Mouse (Mus musculus) cerebellum, adult 2 months (tissue): Measurements from ENCODE around the gene Ykt6. TPM values are rescaled to one million over a fixed set of nuclear protein-coding genes. Genes with fewer than 3 reads are reported as not detected.
A peak's percentile ranks its signal among the peaks of the same experiment; 100 is the strongest.
"Not testable (repeated sequence)": the region's sequence is repeated elsewhere in the genome, so short reads cannot be mapped to it uniquely, and the experiment has no call there.

Experiments used
- DNase-seq, 2 experiments: peaks; one replicate each; pipeline ENCODE4 v3.0.0; 2021
- H3K27ac ChIP-seq: fragments of 200-500 bp; 2 replicates; pipeline ENCODE4 v1.5.1; 2012; ENCODE audit warnings: low read length, control low read depth, inconsistent platforms; ENCODE audit not compliant: insufficient read depth
- H3K27me3 ChIP-seq: fragments of 200-500 bp; 2 replicates; pipeline ENCODE4 v1.6.1; 2012; ENCODE audit warnings: inconsistent platforms, mild to moderate bottlenecking, low read length, moderate library complexity; ENCODE audit not compliant: control insufficient read depth, insufficient read depth
- H3K4me1 ChIP-seq: fragments of 200-500 bp; 2 replicates; pipeline ENCODE4 v1.6.1; 2011; ENCODE audit warnings: low read length; ENCODE audit not compliant: control insufficient read depth, insufficient read depth
- H3K4me3 ChIP-seq: fragments of 200-500 bp; replicated peaks from 2 replicates; pipeline ENCODE3; 2011; ENCODE audit warnings: mild to moderate bottlenecking, low read depth, low read length, control low read depth; ENCODE audit not compliant: insufficient read depth
- CTCF ChIP-seq: fragments of 200-500 bp; IDR thresholded peaks from 2 replicates; pipeline ENCODE4 v1.5.1; 2011; ENCODE audit warnings: low read depth, mild to moderate bottlenecking, control low read depth, low read length, moderate library complexity, borderline replicate concordance; ENCODE audit not compliant: insufficient read depth
- POLR2A ChIP-seq: fragments of 200-500 bp; IDR thresholded peaks from 2 replicates; pipeline ENCODE4 v1.6.1; 2011; ENCODE audit warnings: low read length, control low read depth, borderline replicate concordance; ENCODE audit not compliant: insufficient read depth
- WGBS: fragments of 180-500 bp; shearing (Covaris S2); methylation state at CpG from one replicate; pipeline ENCODE4 v1.1.7; 2018; 5-methylcytosine and 5-hydroxymethylcytosine counted together
- polyA plus RNA-seq: library from polyadenylated mRNA; depleted of rRNA; stranded (reverse); fragments of >200 nt; gene quantifications from 2 replicates; pipeline ENCODE4 v1.2.3, GENCODE M21; 2012

The Ykt6 gene
- polyA plus RNA-seq, 1 experiment: 54.9 TPM

- peak; percentile 49 to 62 for DNase-seq
- 25% methylated on average over 5 of the region's 5 CpGs for WGBS
- Histone ChIP-seq H3K4me1 (peaks cover 22% of the 10 kb centered on the region), H3K27me3 (no peaks in the 10 kb centered on the region), H3K4me3 (no peak overlapping the region), H3K27ac (no peak overlapping the region)
- no peak for TF ChIP-seq POLR2A
- no peak for TF ChIP-seq CTCF
These were observed 39.9 kb upstream of the Ykt6 start for GRCm38 (mm10) chr11:5915429-5916177.

- no peak overlapping the region for H3K27ac ChIP-seq
- DNase-seq: peak; percentile 57 to 70
- 35% methylated on average over 8 of the region's 8 CpGs for WGBS
- no peaks in the 10 kb centered on the region for H3K27me3 ChIP-seq
- peak overlapping the region; percentile 27 for H3K4me3 ChIP-seq
- H3K4me1 ChIP-seq: peaks cover 22% of the 10 kb centered on the region
- no peak for TF ChIP-seq POLR2A
- no peak for TF ChIP-seq CTCF
These were observed 39.3 kb upstream of the Ykt6 start for GRCm38 (mm10) chr11:5916178-5916548.

GRCm38 (mm10) chr11:5918111-5918510 is 37.4 kb upstream of the Ykt6 start:
- DNase-seq: no peak
- Histone ChIP-seq H3K4me1 (peaks cover 17% of the 10 kb centered on the region), H3K27ac (no peak overlapping the region), H3K4me3 (no peak overlapping the region), H3K27me3 (no peaks in the 10 kb centered on the region)
- TF ChIP-seq POLR2A: no peak
- TF ChIP-seq CTCF: no peak
- 74% methylated on average over 2 of the region's 2 CpGs for WGBS

- WGBS: 96% methylated on average over 4 of the region's 4 CpGs
- TF ChIP-seq POLR2A (no peak), CTCF (no peak)
These were observed 35.9 kb upstream of the Ykt6 start for GRCm38 (mm10) chr11:5919606-5920005.

GRCm38 (mm10) chr11:5920323-5920960 is 35.1 kb upstream of the Ykt6 start:
- Histone ChIP-seq H3K4me3 (no peak overlapping the region), H3K27me3 (no peaks in the 10 kb centered on the region), H3K4me1 (peaks cover 12% of the 10 kb centered on the region), H3K27ac (no peak overlapping the region)
- WGBS: 48% methylated on average over 17 of the region's 17 CpGs
- no peak for DNase-seq
- TF ChIP-seq POLR2A (no peak), CTCF (no peak)

More at GRCm38 (mm10) chr11:5919606-5920005, 35.9 kb upstream of the Ykt6 start:
- Histone ChIP-seq H3K4me3 (no peak overlapping the region), H3K4me1 (peaks cover 16% of the 10 kb centered on the region), H3K27me3 (no peaks in the 10 kb centered on the region), H3K27ac (no peak overlapping the region)
- no peak for DNase-seq

GRCm38 (mm10) chr11:5924699-5925098 is 30.8 kb upstream of the Ykt6 start:
- no peaks in the 10 kb centered on the region for H3K27me3 ChIP-seq
- WGBS: 67% methylated on average over 8 of the region's 8 CpGs
- no peaks in the 10 kb centered on the region for H3K4me1 ChIP-seq
- no peak for TF ChIP-seq POLR2A
- H3K4me3 ChIP-seq: no peak overlapping the region
- H3K27ac ChIP-seq: no peak overlapping the region
- no peak for DNase-seq

- H3K27me3 ChIP-seq: no peaks in the 10 kb centered on the region
These were observed 28.7 kb upstream of the Ykt6 start for GRCm38 (mm10) chr11:5926696-5927220.

GRCm38 (mm10) chr11:5930578-5930977 is 24.9 kb upstream of the Ykt6 start:
- H3K27ac ChIP-seq: no peak overlapping the region
- H3K4me1 ChIP-seq: no peaks in the 10 kb centered on the region
- no peaks in the 10 kb centered on the region for H3K27me3 ChIP-seq
- TF ChIP-seq POLR2A (no peak), CTCF (no peak)
- no peak for DNase-seq
- H3K4me3 ChIP-seq: no peak overlapping the region
- 42% methylated on average over 1 of the region's 1 CpGs for whole genome bisulfite sequencing

More at GRCm38 (mm10) chr11:5926696-5927220, 28.7 kb upstream of the Ykt6 start:
- H3K4me3 ChIP-seq: no peak overlapping the region
- no peak overlapping the region for H3K27ac ChIP-seq
- TF ChIP-seq CTCF: no peak
- H3K4me1 ChIP-seq: no peaks in the 10 kb centered on the region
- no peak for DNase-seq
- WGBS: 77% methylated on average over 3 of the region's 3 CpGs

- H3K27me3 ChIP-seq, H3K4me3 ChIP-seq, H3K4me1 ChIP-seq, DNase-seq, H3K27ac ChIP-seq: not testable (repeated sequence)
- 86% methylated on average over 6 of the region's 6 CpGs for WGBS
These were observed 23.5 kb upstream of the Ykt6 start for GRCm38 (mm10) chr11:5931947-5932346.

GRCm38 (mm10) chr11:5934531-5934930 is 21.0 kb upstream of the Ykt6 start:
- H3K27ac ChIP-seq, DNase-seq, H3K27me3 ChIP-seq, H3K4me1 ChIP-seq, H3K4me3 ChIP-seq: not testable (repeated sequence)
- WGBS: 94% methylated on average over 11 of the region's 11 CpGs
